Mouse (Mus musculus): ENCODE data around the gene St6galnac4. TPM values are rescaled to one million over a fixed set of nuclear protein-coding genes. Genes with fewer than 3 reads are reported as not detected.

The St6galnac4 gene
- total and polyA plus RNA-seq, 2 experiments from 2014 or later, result 31.3 to 35.5 TPM

GRCm38 (mm10) chr2:32568941-32569340 lies 18.0 kb upstream of the St6galnac4 start:
- peaks cover 42% of the 10 kb centered on the region for H3K36me3 ChIP-seq (ENCODE audit: insufficient read depth)
- no peak for TF ChIP-seq CTCF (IDR thresholded peaks at IDR 0.05; ENCODE audit: low read depth)

GRCm38 (mm10) chr2:32570698-32571494 lies 16.0 kb upstream of the St6galnac4 start, which contains the start of gene Dpm2:
Gene Dpm2 (plus strand): TSS chr2:32570858.
- H3K9me3 ChIP-seq (ENCODE audit: low read length), result no peaks in the 10 kb centered on the region
- H3K27ac ChIP-seq (ENCODE audit: low read depth, low read length), result peak within 1 kb of the TSS; percentile 78
- H3K9ac ChIP-seq, result peak within 1 kb of the TSS; percentile 77
- H3K4me1 ChIP-seq (ENCODE audit: insufficient read depth), result peaks cover 7% of the 10 kb centered on the region
- H3K4me2 ChIP-seq (ENCODE audit: low read depth), result peak within 1 kb of the TSS; percentile 88
- ATAC-seq (peak; percentile 87), DNase-seq (peak; percentile 95)
- peak within 1 kb of the TSS; percentile 77 for H3K4me3 ChIP-seq (ENCODE audit: low read depth, low read length)
- peaks cover 29% of the 10 kb centered on the region for H3K36me3 ChIP-seq (ENCODE audit: insufficient read depth)
- H3K27me3 ChIP-seq (ENCODE audit: insufficient read depth, low read length), result no peaks in the 10 kb centered on the region
- no peak for TF ChIP-seq CTCF (IDR thresholded peaks at IDR 0.05; ENCODE audit: low read depth)
- WGBS, result 2% methylated on average over 36 of the region's 36 CpGs

More at GRCm38 (mm10) chr2:32568941-32569340, 18.0 kb upstream of the St6galnac4 start:
- DNase-seq (no peak), ATAC-seq (no peak)
- 86% methylated on average over 3 of the region's 3 CpGs for WGBS
- Histone ChIP-seq H3K4me3 (ENCODE audit: low read depth, low read length) (no peak overlapping the region), H3K27me3 (ENCODE audit: insufficient read depth, low read length) (no peaks in the 10 kb centered on the region), H3K9me3 (ENCODE audit: low read length) (no peaks in the 10 kb centered on the region), H3K4me1 (ENCODE audit: insufficient read depth) (peaks cover 7% of the 10 kb centered on the region), H3K4me2 (ENCODE audit: low read depth) (no peak overlapping the region), H3K27ac (ENCODE audit: low read depth, low read length) (no peak overlapping the region), H3K9ac (no peak overlapping the region)

GRCm38 (mm10) chr2:32572196-32572595 lies 14.7 kb upstream of the St6galnac4 start:
- no peaks in the 10 kb centered on the region for H3K27me3 ChIP-seq (ENCODE audit: insufficient read depth, low read length)
- H3K36me3 ChIP-seq (ENCODE audit: insufficient read depth), result peaks cover 20% of the 10 kb centered on the region
- 95% methylated on average over 11 of the region's 11 CpGs for WGBS
- no peak overlapping the region for H3K9ac ChIP-seq
- no peak for TF ChIP-seq CTCF (IDR thresholded peaks at IDR 0.05; ENCODE audit: low read depth)
- H3K27ac ChIP-seq (ENCODE audit: low read depth, low read length), result no peak overlapping the region
- peaks cover 7% of the 10 kb centered on the region for H3K4me1 ChIP-seq (ENCODE audit: insufficient read depth)
- no peak overlapping the region for H3K4me3 ChIP-seq (ENCODE audit: low read depth, low read length)
- no peak overlapping the region for H3K4me2 ChIP-seq (ENCODE audit: low read depth)
- ATAC-seq, result no peak
- no peaks in the 10 kb centered on the region for H3K9me3 ChIP-seq (ENCODE audit: low read length)
- no peak for DNase-seq

GRCm38 (mm10) chr2:32574497-32574896 lies 12.4 kb upstream of the St6galnac4 start, which contains the start of gene Pip5kl1:
Gene Pip5kl1 (plus strand): TSS chr2:32574797.
- DNase-seq, result no peak
- peaks cover 2% of the 10 kb centered on the region; the same call in 1 of the 2 replicates for H3K27me3 ChIP-seq (ENCODE audit: insufficient read depth, low read length)
- H3K9ac ChIP-seq, result peak within 1 kb of the TSS; percentile 67
- 81% methylated on average over 6 of the region's 6 CpGs for WGBS
- TF ChIP-seq CTCF (IDR thresholded peaks at IDR 0.05; ENCODE audit: low read depth), result no peak
- H3K4me3 ChIP-seq (ENCODE audit: low read depth, low read length), result peak within 1 kb of the TSS; percentile 56
- H3K4me1 ChIP-seq (ENCODE audit: insufficient read depth), result peaks cover 7% of the 10 kb centered on the region
- H3K36me3 ChIP-seq (ENCODE audit: insufficient read depth), result peaks cover 8% of the 10 kb centered on the region; the same call in 1 of the 2 replicates
- ATAC-seq, result no peak
- H3K27ac ChIP-seq (ENCODE audit: low read depth, low read length), result peak within 1 kb of the TSS; percentile 40; the same call in 1 of the 2 replicates
- no peaks in the 10 kb centered on the region for H3K9me3 ChIP-seq (ENCODE audit: low read length)
- peak within 1 kb of the TSS; percentile 99 for H3K4me2 ChIP-seq (ENCODE audit: low read depth)

- 1% methylated on average over 26 of the region's 26 CpGs for whole genome bisulfite sequencing
Measured at GRCm38 (mm10) chr2:32574901-32575585, 11.9 kb upstream of the St6galnac4 start.

GRCm38 (mm10) chr2:32575586-32576160 lies 11.2 kb upstream of the St6galnac4 start, which contains the start of gene 9430097D07Rik:
Gene 9430097D07Rik (minus strand): TSS chr2:32575684.
- ATAC-seq, result peak; percentile 88
- TF ChIP-seq CTCF (IDR thresholded peaks at IDR 0.05; ENCODE audit: low read depth), result no peak
- peaks cover 8% of the 10 kb centered on the region; the same call in 1 of the 2 replicates for H3K36me3 ChIP-seq (ENCODE audit: insufficient read depth)

More at GRCm38 (mm10) chr2:32574901-32575585, 11.9 kb upstream of the St6galnac4 start:
- Histone ChIP-seq H3K4me3 (ENCODE audit: low read depth, low read length) (peak overlapping the region; percentile 56), H3K27me3 (ENCODE audit: insufficient read depth, low read length) (peaks cover 3% of the 10 kb centered on the region; the same call in 1 of the 2 replicates), H3K27ac (ENCODE audit: low read depth, low read length) (peak overlapping the region; percentile 40; the same call in 1 of the 2 replicates), H3K36me3 (ENCODE audit: insufficient read depth) (peaks cover 8% of the 10 kb centered on the region; the same call in 1 of the 2 replicates), H3K9ac (peak overlapping the region; percentile 67), H3K9me3 (ENCODE audit: low read length) (no peaks in the 10 kb centered on the region), H3K4me2 (ENCODE audit: low read depth) (peak overlapping the region; percentile 99), H3K4me1 (ENCODE audit: insufficient read depth) (peaks cover 7% of the 10 kb centered on the region)
- TF ChIP-seq CTCF (IDR thresholded peaks at IDR 0.05; ENCODE audit: low read depth), result peak; percentile 81
- DNase-seq (peak; percentile 83), ATAC-seq (peak; percentile 57)

More at GRCm38 (mm10) chr2:32575586-32576160, 11.2 kb upstream of the St6galnac4 start, which contains the start of gene 9430097D07Rik:
- DNase-seq, result peak; percentile 87
- Histone ChIP-seq H3K4me1 (ENCODE audit: insufficient read depth) (peaks cover 7% of the 10 kb centered on the region), H3K9me3 (ENCODE audit: low read length) (no peaks in the 10 kb centered on the region), H3K4me2 (ENCODE audit: low read depth) (peak within 1 kb of the TSS; percentile 99), H3K27me3 (ENCODE audit: insufficient read depth, low read length) (peaks cover 3% of the 10 kb centered on the region; the same call in 1 of the 2 replicates), H3K27ac (ENCODE audit: low read depth, low read length) (peak within 1 kb of the TSS; percentile 40; the same call in 1 of the 2 replicates), H3K4me3 (ENCODE audit: low read depth, low read length) (peak within 1 kb of the TSS; percentile 56), H3K9ac (peak within 1 kb of the TSS; percentile 67)
- WGBS, result 5% methylated on average over 28 of the region's 28 CpGs
